25 mouse cellular contexts compared by ENCODE assay signal in genomic region chrX:161972723-161973122, GRCm38 (mm10).
DNase-seq lines count a peak whose midpoint lies in the region; ATAC-seq lines count a peak whose summit lies in the region.
"Had no signal": no experiment of that assay in that cellular context is flagged by ENCODE, and none has a peak within 500 bp of the region (broad histone marks: within the 10 kb centered on the region; RNA-seq: fewer than 3 reads in every experiment).

No protein-coding gene starts in this region.

- no peaks in the 10 kb centered on the region; the same call in 1 of the 2 replicates for H3K27me3 ChIP-seq in liver, embryonic 12.5 days (replicated peaks)
- H3K27me3 ChIP-seq: heart, embryonic 12.5 days; heart, embryonic 15.5 days; Patski had no signal

- no peak overlapping the region for H3K9ac ChIP-seq in liver, embryonic 12.5 days
- H3K9ac ChIP-seq: forebrain, embryonic 13.5 days; heart, embryonic 12.5 days; heart, embryonic 15.5 days; hindbrain, embryonic 13.5 days had no signal

- no peak overlapping the region for H3K4me3 ChIP-seq in liver, embryonic 12.5 days
- H3K4me3 ChIP-seq: forebrain, embryonic 10.5 days; forebrain, embryonic 13.5 days; heart, embryonic 12.5 days; heart, embryonic 15.5 days; hindbrain, embryonic 10.5 days; hindbrain, embryonic 13.5 days had no signal

- DNase-seq in liver: no peak
- no peak for DNase-seq in heart, adult 9 months (ENCODE audit: low spot score in 2 of 2)
- DNase-seq in adrenal gland, postnatal 36 days: no peak
- no peak for DNase-seq in cerebellum, adult 9-11 months
- DNase-seq: adrenal gland, postnatal 10 days; cerebellum, adult 11 months; cerebellum, adult 2 months; cerebellum, postnatal 10 days; gastrocnemius, postnatal 10 days; gastrocnemius, postnatal 36 days; heart, postnatal 10 days; heart, postnatal 36 days had no signal

- peak; percentile 61 for ATAC-seq in liver, embryonic 12.5 days
- ATAC-seq in granulocyte monocyte progenitor cell, adult 5-6 weeks (replicated peaks; ENCODE audit: poor library complexity, severe bottlenecking): peak; percentile 60
- peak; percentile 24; the same call in 1 of the 2 replicates for ATAC-seq in megakaryocyte, adult 5-6 weeks (ENCODE audit: poor library complexity, severe bottlenecking)
- ATAC-seq: CD4-positive, CD25-positive, alpha-beta regulatory T cell, adult 4 months; forebrain, embryonic 13.5 days; forebrain, embryonic 16.5 days; hindbrain, embryonic 16.5 days; Patski had no signal

- peak overlapping the region; percentile 70 for H3K27ac ChIP-seq in liver, embryonic 12.5 days
- H3K27ac ChIP-seq: forebrain, embryonic 10.5 days; forebrain, embryonic 13.5 days; heart, embryonic 15.5 days; hindbrain, embryonic 10.5 days; hindbrain, embryonic 13.5 days had no signal

- H3K9me3 ChIP-seq in liver, embryonic 12.5 days (replicated peaks): no peaks in the 10 kb centered on the region
- H3K9me3 ChIP-seq: forebrain, embryonic 10.5 days; forebrain, embryonic 13.5 days; heart, embryonic 12.5 days; heart, embryonic 15.5 days; hindbrain, embryonic 10.5 days; hindbrain, embryonic 13.5 days had no signal

- no peaks in the 10 kb centered on the region for H3K36me3 ChIP-seq in liver, embryonic 12.5 days
- H3K36me3 ChIP-seq: forebrain, embryonic 10.5 days; heart, embryonic 12.5 days; heart, embryonic 15.5 days; hindbrain, embryonic 10.5 days; hindbrain, embryonic 13.5 days had no signal

- H3K4me2 ChIP-seq in liver, embryonic 12.5 days: no peak overlapping the region
- H3K4me2 ChIP-seq: forebrain, embryonic 13.5 days; heart, embryonic 12.5 days; heart, embryonic 15.5 days; hindbrain, embryonic 13.5 days had no signal

- H3K4me1 ChIP-seq in liver, embryonic 12.5 days: peaks cover 23% of the 10 kb centered on the region
- H3K4me1 ChIP-seq: hindbrain, embryonic 10.5 days; hindbrain, embryonic 13.5 days had no signal
